Mouse (Mus musculus): ENCODE results near the gene 2610528J11Rik. TPM values are rescaled to one million over a fixed set of nuclear protein-coding genes. Genes with fewer than 3 reads are reported as not detected.

The 2610528J11Rik gene
- total and polyA plus RNA-seq, 2 experiments from 2014 or later: not detected

- no peak overlapping the region for H3K4me3 ChIP-seq (ENCODE audit: low read length)
- no peaks in the 10 kb centered on the region for H3K9me3 ChIP-seq (ENCODE audit: low read length)
- H3K4me1 ChIP-seq (ENCODE audit: insufficient read depth, low read length): no peaks in the 10 kb centered on the region
- TF ChIP-seq CTCF (IDR thresholded peaks at IDR 0.05; ENCODE audit: low read depth): no peak
- H3K27me3 ChIP-seq (ENCODE audit: insufficient read depth, low read length): no peaks in the 10 kb centered on the region
- DNase-seq (ENCODE audit: low spot score): no peak
- H3K36me3 ChIP-seq (ENCODE audit: insufficient read depth, low read length): no peaks in the 10 kb centered on the region
- no peak for ATAC-seq
- H3K9ac ChIP-seq (replicated peaks; ENCODE audit: low read length): no peak overlapping the region
- H3K4me2 ChIP-seq (ENCODE audit: low read depth, low read length): no peak overlapping the region
- WGBS: 47% methylated on average over 5 of the region's 5 CpGs
- H3K27ac ChIP-seq: no peak overlapping the region
Observed at GRCm38 (mm10) chr4:118527335-118527681, 509 bp downstream of the 2610528J11Rik start.

- ATAC-seq (no peak), DNase-seq (ENCODE audit: low spot score) (no peak)
- 88% methylated on average over 6 of the region's 6 CpGs for WGBS
- no peak overlapping the region for H3K4me2 ChIP-seq (ENCODE audit: low read depth, low read length)
- H3K9me3 ChIP-seq (ENCODE audit: low read length): no peaks in the 10 kb centered on the region
- TF ChIP-seq CTCF (IDR thresholded peaks at IDR 0.05; ENCODE audit: low read depth): no peak
- no peak overlapping the region for H3K9ac ChIP-seq (replicated peaks; ENCODE audit: low read length)
- no peak overlapping the region for H3K4me3 ChIP-seq (ENCODE audit: low read length)
- no peaks in the 10 kb centered on the region for H3K36me3 ChIP-seq (ENCODE audit: insufficient read depth, low read length)
- H3K4me1 ChIP-seq (ENCODE audit: insufficient read depth, low read length): no peaks in the 10 kb centered on the region
- no peaks in the 10 kb centered on the region for H3K27me3 ChIP-seq (ENCODE audit: insufficient read depth, low read length)
- H3K27ac ChIP-seq: no peak overlapping the region
Observed at GRCm38 (mm10) chr4:118527720-118528119, 921 bp downstream of the 2610528J11Rik start.

- DNase-seq (ENCODE audit: low spot score): no peak
Observed at GRCm38 (mm10) chr4:118532663-118533062, 5.9 kb downstream of the 2610528J11Rik start.

GRCm38 (mm10) chr4:118533156-118533555 is 6.4 kb downstream of the 2610528J11Rik start:
- H3K36me3 ChIP-seq (ENCODE audit: insufficient read depth, low read length): no peaks in the 10 kb centered on the region
- DNase-seq (ENCODE audit: low spot score): no peak
- WGBS: 48% methylated on average over 3 of the region's 4 CpGs
- TF ChIP-seq CTCF (IDR thresholded peaks at IDR 0.05; ENCODE audit: low read depth): no peak
- no peak overlapping the region for H3K9ac ChIP-seq (replicated peaks; ENCODE audit: low read length)
- no peak overlapping the region for H3K4me2 ChIP-seq (ENCODE audit: low read depth, low read length)
- no peak overlapping the region for H3K27ac ChIP-seq
- no peak for ATAC-seq
- no peaks in the 10 kb centered on the region for H3K9me3 ChIP-seq (ENCODE audit: low read length)
- no peaks in the 10 kb centered on the region for H3K4me1 ChIP-seq (ENCODE audit: insufficient read depth, low read length)
- H3K4me3 ChIP-seq (ENCODE audit: low read length): no peak overlapping the region
- no peaks in the 10 kb centered on the region for H3K27me3 ChIP-seq (ENCODE audit: insufficient read depth, low read length)

More at GRCm38 (mm10) chr4:118532663-118533062, 5.9 kb downstream of the 2610528J11Rik start:
- no peak for TF ChIP-seq CTCF (IDR thresholded peaks at IDR 0.05; ENCODE audit: low read depth)
- H3K9ac ChIP-seq (replicated peaks; ENCODE audit: low read length): no peak overlapping the region
- no peaks in the 10 kb centered on the region for H3K9me3 ChIP-seq (ENCODE audit: low read length)
- no peak for ATAC-seq
- H3K4me3 ChIP-seq (ENCODE audit: low read length): no peak overlapping the region
- WGBS: 84% methylated on average over 5 of the region's 5 CpGs
- H3K27ac ChIP-seq: no peak overlapping the region
- no peaks in the 10 kb centered on the region for H3K36me3 ChIP-seq (ENCODE audit: insufficient read depth, low read length)
- H3K4me1 ChIP-seq (ENCODE audit: insufficient read depth, low read length): no peaks in the 10 kb centered on the region
- no peak overlapping the region for H3K4me2 ChIP-seq (ENCODE audit: low read depth, low read length)
- H3K27me3 ChIP-seq (ENCODE audit: insufficient read depth, low read length): no peaks in the 10 kb centered on the region

- Histone ChIP-seq H3K9ac (replicated peaks; ENCODE audit: low read length) (no peak overlapping the region), H3K36me3 (ENCODE audit: insufficient read depth, low read length) (no peaks in the 10 kb centered on the region), H3K9me3 (ENCODE audit: low read length) (no peaks in the 10 kb centered on the region), H3K4me1 (ENCODE audit: insufficient read depth, low read length) (no peaks in the 10 kb centered on the region), H3K4me2 (ENCODE audit: low read depth, low read length) (no peak overlapping the region), H3K27me3 (ENCODE audit: insufficient read depth, low read length) (no peaks in the 10 kb centered on the region), H3K27ac (no peak overlapping the region), H3K4me3 (ENCODE audit: low read length) (no peak overlapping the region)
- ATAC-seq: no peak
- TF ChIP-seq CTCF (IDR thresholded peaks at IDR 0.05; ENCODE audit: low read depth): no peak
- DNase-seq (ENCODE audit: low spot score): no peak
- WGBS: 80% methylated on average over 7 of the region's 7 CpGs
Observed at GRCm38 (mm10) chr4:118533605-118534004, 6.8 kb downstream of the 2610528J11Rik start.

GRCm38 (mm10) chr4:118535610-118536009 is 8.8 kb downstream of the 2610528J11Rik start:
- no peak overlapping the region for H3K4me2 ChIP-seq (ENCODE audit: low read depth, low read length)
- 75% methylated on average over 6 of the region's 6 CpGs for WGBS
- H3K27ac ChIP-seq: no peak overlapping the region
- no peaks in the 10 kb centered on the region for H3K9me3 ChIP-seq (ENCODE audit: low read length)
- H3K4me3 ChIP-seq (ENCODE audit: low read length): no peak overlapping the region
- DNase-seq (ENCODE audit: low spot score) (no peak), ATAC-seq (no peak)
- H3K36me3 ChIP-seq (ENCODE audit: insufficient read depth, low read length): no peaks in the 10 kb centered on the region
- H3K4me1 ChIP-seq (ENCODE audit: insufficient read depth, low read length): no peaks in the 10 kb centered on the region
- H3K9ac ChIP-seq (replicated peaks; ENCODE audit: low read length): no peak overlapping the region
- no peaks in the 10 kb centered on the region for H3K27me3 ChIP-seq (ENCODE audit: insufficient read depth, low read length)
- no peak for TF ChIP-seq CTCF (IDR thresholded peaks at IDR 0.05; ENCODE audit: low read depth)

- H3K4me3 ChIP-seq (ENCODE audit: low read length): no peak overlapping the region
- H3K36me3 ChIP-seq (ENCODE audit: insufficient read depth, low read length): no peaks in the 10 kb centered on the region
- no peaks in the 10 kb centered on the region; the same call in 1 of the 2 replicates for H3K27me3 ChIP-seq (ENCODE audit: insufficient read depth, low read length)
- no peak for TF ChIP-seq CTCF (IDR thresholded peaks at IDR 0.05; ENCODE audit: low read depth)
- ATAC-seq (no peak), DNase-seq (ENCODE audit: low spot score) (no peak)
- no peaks in the 10 kb centered on the region for H3K4me1 ChIP-seq (ENCODE audit: insufficient read depth, low read length)
- H3K9ac ChIP-seq (replicated peaks; ENCODE audit: low read length): no peak overlapping the region
- H3K9me3 ChIP-seq (ENCODE audit: low read length): no peaks in the 10 kb centered on the region
- no peak overlapping the region for H3K4me2 ChIP-seq (ENCODE audit: low read depth, low read length)
- no peak overlapping the region for H3K27ac ChIP-seq
- 45% methylated on average over 6 of the region's 6 CpGs for WGBS
Observed at GRCm38 (mm10) chr4:118537801-118538200, 11.0 kb downstream of the 2610528J11Rik start.
